Mouse (Mus musculus) embryonic facial prominence, embryonic 13.5 days (tissue): ENCODE data around the gene Ppm1h. TPM values are rescaled to one million over a fixed set of nuclear protein-coding genes. Genes with fewer than 3 reads are reported as not detected.

Experiments used
- ATAC-seq: fragments of 200-750 bp; cut with Nextera tagmentation; 2 replicates; pipeline ENCODE4 v1.8.0; 2017; ENCODE audit warnings: low read depth; ENCODE audit not compliant: insufficient number of reproducible peaks, insufficient read depth, low FRiP score, low TSS enrichment
- H3K27ac ChIP-seq: fragments of 300-500 bp; sonication (generic); 2 replicates; pipeline ENCODE4 v1.5.1; 2015; ENCODE audit warnings: moderate library complexity, mild to moderate bottlenecking, inconsistent platforms
- H3K27me3 ChIP-seq: fragments of 300-500 bp; sonication (generic); 2 replicates; pipeline ENCODE4 v1.6.1; 2015; ENCODE audit warnings: mild to moderate bottlenecking, inconsistent platforms
- H3K36me3 ChIP-seq: fragments of 300-500 bp; sonication (generic); 2 replicates; pipeline ENCODE4 v1.6.1; 2015; ENCODE audit warnings: mild to moderate bottlenecking, inconsistent platforms
- H3K4me1 ChIP-seq: fragments of 300-500 bp; sonication (generic); 2 replicates; pipeline ENCODE4 v1.6.1; 2015; ENCODE audit warnings: inconsistent platforms
- H3K4me2 ChIP-seq: fragments of 300-500 bp; sonication (generic); 2 replicates; pipeline ENCODE4 v1.6.1; 2015; ENCODE audit warnings: moderate library complexity, mild to moderate bottlenecking, inconsistent platforms
- H3K4me3 ChIP-seq: fragments of 300-500 bp; sonication (generic); 2 replicates; pipeline ENCODE4 v1.5.1; 2015; ENCODE audit warnings: mild to moderate bottlenecking, inconsistent platforms
- H3K9ac ChIP-seq: fragments of 300-500 bp; sonication (generic); 2 replicates; pipeline ENCODE4 v1.6.1; 2015; ENCODE audit warnings: mild to moderate bottlenecking, inconsistent platforms
- H3K9me3 ChIP-seq: fragments of 300-500 bp; sonication (generic); 2 replicates; pipeline ENCODE4 v1.6.1; 2016; ENCODE audit warnings: inconsistent platforms
- WGBS: fragments of 180-500 bp; shearing (Covaris S2); methylation state at CpG from one replicate; pipeline ENCODE4 v1.1.7; 2015; ENCODE audit warnings: mixed read lengths; 5-methylcytosine and 5-hydroxymethylcytosine counted together
- polyA plus RNA-seq: library from polyadenylated mRNA; unstranded; fragments of >200 nt; fragmentation: Nextera tagmentation; extraction: Ambion mirVana; gene quantifications from 2 replicates; pipeline ENCODE4 v1.2.1, GENCODE M21; 2015

Ppm1h gene
- polyA plus RNA-seq, 1 experiment from 2014 or later: 4.0 TPM

- H3K9ac ChIP-seq: no peak overlapping the region
- no peak for ATAC-seq
- 0 out of 2 replicates have a peak, but pooled peaks cover 3% of the 10 kb centered on the region for H3K4me1 ChIP-seq
- H3K27ac ChIP-seq: no peak overlapping the region
- no peaks in the 10 kb centered on the region for H3K9me3 ChIP-seq
- H3K36me3 ChIP-seq: no peaks in the 10 kb centered on the region
- no peak overlapping the region for H3K4me3 ChIP-seq
- WGBS: 89% methylated on average over 7 of the region's 7 CpGs
- H3K27me3 ChIP-seq: no peaks in the 10 kb centered on the region
- H3K4me2 ChIP-seq: no peak overlapping the region
These were observed 291.6 kb downstream of the Ppm1h start for GRCm38 (mm10) chr10:122970188-122970587.

DNA sequence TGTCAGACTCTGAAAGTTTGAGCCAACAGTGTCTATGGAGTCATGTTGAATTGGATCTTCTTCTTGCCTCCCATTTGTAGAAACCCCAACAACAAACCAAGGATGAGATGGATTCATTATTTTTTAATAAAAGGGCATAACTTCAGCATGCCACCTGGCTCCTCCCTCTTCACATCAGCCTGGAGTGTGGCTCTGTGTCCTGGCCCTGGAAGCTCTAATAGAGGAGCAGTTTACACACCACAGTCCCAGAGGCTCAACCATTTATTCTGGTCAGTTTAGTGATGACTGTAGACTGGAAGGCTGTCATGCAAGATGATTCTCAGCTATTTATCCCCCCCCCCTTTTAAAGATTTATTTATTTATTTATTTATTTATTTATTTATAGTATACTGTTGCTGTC lies 294.7 kb downstream of the Ppm1h start:
- peaks cover 14% of the 10 kb centered on the region for H3K4me1 ChIP-seq
- no peaks in the 10 kb centered on the region for H3K27me3 ChIP-seq

DNA sequence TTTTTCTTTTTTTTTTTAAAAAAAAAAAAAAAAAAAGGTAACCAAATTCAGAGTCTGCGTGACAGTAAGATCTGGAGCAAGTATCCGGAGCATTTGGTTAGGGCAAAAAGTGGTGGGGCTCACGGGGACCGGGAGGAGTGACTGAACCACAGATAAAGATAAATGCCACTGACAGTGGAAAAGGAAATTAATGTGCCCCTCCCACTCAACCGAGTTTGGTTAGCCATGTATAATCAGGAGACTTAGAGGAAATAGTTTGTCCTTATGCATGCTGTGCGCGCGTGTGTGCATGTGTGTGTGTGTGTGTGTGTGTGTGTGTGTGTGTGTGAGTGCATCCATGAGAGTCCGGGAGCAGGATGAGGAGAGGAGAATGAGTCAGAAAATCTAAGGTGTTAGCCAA lies 297.5 kb downstream of the Ppm1h start:
- H3K4me3 ChIP-seq: no peak overlapping the region
- peak overlapping the region; percentile 60 for H3K27ac ChIP-seq
- peaks cover 19% of the 10 kb centered on the region for H3K36me3 ChIP-seq
- whole genome bisulfite sequencing: 69% methylated on average over 9 of the region's 9 CpGs
- no peak overlapping the region for H3K4me2 ChIP-seq
- H3K9me3 ChIP-seq: no peaks in the 10 kb centered on the region
- no peak for ATAC-seq
- H3K9ac ChIP-seq: no peak overlapping the region
- peaks cover 14% of the 10 kb centered on the region for H3K4me1 ChIP-seq
- H3K27me3 ChIP-seq: no peaks in the 10 kb centered on the region

More for the DNA sequence above, 294.7 kb downstream of the Ppm1h start:
- Histone ChIP-seq H3K9me3 (no peaks in the 10 kb centered on the region), H3K4me3 (no peak overlapping the region), H3K4me2 (no peak overlapping the region), H3K36me3 (no peaks in the 10 kb centered on the region), H3K27ac (no peak overlapping the region), H3K9ac (no peak overlapping the region)
- ATAC-seq: no peak

DNA sequence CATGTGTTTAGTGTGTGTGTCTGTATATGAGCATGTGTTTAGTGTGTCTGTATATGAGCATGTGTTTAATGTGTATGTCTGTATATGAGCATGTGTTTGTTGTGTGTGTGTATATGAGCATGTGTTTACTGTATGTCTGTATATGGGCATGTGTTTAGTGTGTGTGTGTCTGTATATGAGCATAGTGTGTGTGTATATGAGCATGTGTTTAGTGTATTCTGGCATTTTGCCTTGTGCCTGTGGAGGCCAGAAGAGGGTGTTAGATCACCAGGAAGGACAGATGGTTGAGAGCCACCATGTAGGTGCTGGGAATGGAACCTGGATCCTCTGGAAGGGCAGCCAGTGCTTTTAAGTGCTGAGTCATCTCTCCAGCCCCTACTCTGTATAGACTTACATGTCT lies 300.8 kb downstream of the Ppm1h start:
- Histone ChIP-seq H3K4me1 (peaks cover 22% of the 10 kb centered on the region), H3K36me3 (peaks cover 30% of the 10 kb centered on the region), H3K9me3 (no peaks in the 10 kb centered on the region), H3K4me2 (no peak overlapping the region), H3K27ac (no peak overlapping the region), H3K27me3 (no peaks in the 10 kb centered on the region), H3K9ac (no peak overlapping the region), H3K4me3 (no peak overlapping the region)
- peak; percentile 40; the same call in 1 of the 2 replicates for ATAC-seq

DNA sequence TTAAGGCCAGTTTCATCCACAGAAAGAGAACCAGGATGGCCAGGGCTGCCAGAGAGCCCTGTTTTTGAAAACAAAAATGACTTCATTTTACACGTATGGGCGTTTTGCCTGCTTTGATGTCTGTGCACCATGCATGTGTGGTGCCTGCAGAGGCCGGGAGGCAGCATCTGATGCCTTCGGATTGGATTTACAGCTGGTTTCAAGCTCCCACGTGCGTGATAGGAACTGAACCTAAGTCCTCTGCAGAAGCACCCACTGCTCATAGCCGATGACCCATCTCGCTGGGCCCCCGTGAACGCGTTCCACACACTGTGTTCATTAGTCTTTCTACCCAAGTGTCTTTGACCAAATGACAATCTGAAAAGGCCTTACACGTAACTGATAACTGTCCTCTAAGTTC lies 301.6 kb downstream of the Ppm1h start:
- Histone ChIP-seq H3K4me3 (no peak overlapping the region), H3K36me3 (peaks cover 30% of the 10 kb centered on the region), H3K27ac (peak overlapping the region; percentile 22; the same call in 1 of the 2 replicates), H3K9ac (no peak overlapping the region), H3K4me1 (peaks cover 22% of the 10 kb centered on the region), H3K4me2 (no peak overlapping the region), H3K9me3 (no peaks in the 10 kb centered on the region), H3K27me3 (no peaks in the 10 kb centered on the region)
- WGBS: 95% methylated on average over 12 of the region's 12 CpGs
- no peak for ATAC-seq

DNA sequence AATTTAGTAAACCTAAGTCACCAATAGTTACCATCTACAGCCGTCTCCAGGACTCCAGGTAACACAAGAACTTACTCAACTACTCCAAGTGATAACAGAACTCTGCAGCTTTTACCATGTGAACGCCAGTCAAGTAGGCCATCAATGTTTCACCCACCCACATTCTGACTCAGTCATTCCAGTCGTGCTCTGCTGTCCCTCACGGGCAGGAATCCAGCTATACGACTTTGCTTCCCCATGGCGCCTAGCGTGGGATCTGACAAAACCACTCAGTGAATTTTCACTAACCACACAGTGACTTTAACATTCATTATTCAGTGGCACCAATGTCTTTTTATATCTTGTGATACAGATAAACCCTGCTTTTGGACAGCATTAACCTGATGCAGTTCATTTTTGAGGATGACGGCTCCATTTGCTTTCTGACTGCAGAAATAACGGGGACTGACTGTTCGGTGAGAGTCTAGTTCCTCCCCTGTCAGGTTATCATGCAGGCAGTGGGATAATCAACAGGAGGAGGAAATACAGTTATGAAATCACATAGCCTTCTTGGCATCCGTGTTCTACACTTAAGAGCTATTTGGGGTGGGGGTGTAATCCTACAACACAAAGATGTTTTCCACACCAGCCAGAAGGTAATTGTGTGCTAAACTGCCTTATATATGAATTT lies 304.5 kb downstream of the Ppm1h start:
- ATAC-seq: no peak
- Histone ChIP-seq H3K4me1 (peaks cover 19% of the 10 kb centered on the region), H3K27me3 (no peaks in the 10 kb centered on the region), H3K27ac (peak overlapping the region; percentile 100), H3K4me3 (peak overlapping the region; percentile 92), H3K9ac (peak overlapping the region; percentile 100), H3K9me3 (no peaks in the 10 kb centered on the region), H3K4me2 (peak overlapping the region; percentile 65), H3K36me3 (peaks cover 30% of the 10 kb centered on the region)
- 69% methylated on average over 11 of the region's 11 CpGs for WGBS

- Histone ChIP-seq H3K4me1 (peaks cover 24% of the 10 kb centered on the region), H3K9me3 (no peaks in the 10 kb centered on the region), H3K27me3 (no peaks in the 10 kb centered on the region), H3K27ac (peak overlapping the region; percentile 100), H3K4me3 (peak overlapping the region; percentile 92), H3K4me2 (peak overlapping the region; percentile 65), H3K36me3 (peaks cover 30% of the 10 kb centered on the region), H3K9ac (peak overlapping the region; percentile 100)
- ATAC-seq: no peak
- WGBS: 17% methylated on average over 10 of the region's 10 CpGs
These were observed 305.3 kb downstream of the Ppm1h start for GRCm38 (mm10) chr10:122983579-122984530.

DNA sequence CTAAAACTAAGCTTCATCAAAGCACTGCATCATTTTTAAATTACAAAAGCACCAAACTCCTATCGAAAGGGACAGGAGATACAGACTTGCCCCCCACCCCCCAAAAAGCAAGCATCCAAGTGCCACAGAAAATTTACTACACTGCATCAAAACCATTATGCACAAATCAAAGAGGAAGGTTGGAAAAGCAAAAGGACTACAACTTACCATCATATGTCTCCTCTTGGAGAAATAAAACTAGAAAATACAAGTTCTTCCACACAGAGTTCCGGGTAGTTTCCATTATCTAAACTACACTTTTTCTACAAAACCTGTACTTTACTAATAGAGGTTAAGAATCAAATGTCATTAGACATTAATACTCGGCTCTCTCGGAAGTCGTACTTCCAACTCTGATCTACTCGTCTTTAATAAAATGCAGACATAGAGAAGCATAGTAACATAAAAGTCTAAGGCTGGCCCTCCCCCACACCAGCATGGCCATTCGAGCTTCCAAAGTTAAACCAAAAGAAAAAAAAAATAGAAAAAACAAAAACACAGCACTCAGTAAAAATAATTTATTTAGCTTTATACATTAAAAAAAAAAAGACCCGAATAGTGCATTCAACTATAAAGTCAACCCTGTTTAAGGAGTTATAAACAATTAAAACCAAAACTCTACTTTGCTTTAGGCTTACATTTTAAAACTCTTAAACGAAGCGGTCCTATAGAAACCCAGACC lies 306.1 kb downstream of the Ppm1h start:
- H3K4me3 ChIP-seq: peak overlapping the region; percentile 92
- no peaks in the 10 kb centered on the region for H3K27me3 ChIP-seq
- peak overlapping the region; percentile 100 for H3K27ac ChIP-seq
- peaks cover 25% of the 10 kb centered on the region for H3K4me1 ChIP-seq
- H3K9me3 ChIP-seq: no peaks in the 10 kb centered on the region
- no peak for ATAC-seq
- WGBS: 2% methylated on average over 10 of the region's 10 CpGs
- H3K36me3 ChIP-seq: peaks cover 24% of the 10 kb centered on the region
- peak overlapping the region; percentile 65 for H3K4me2 ChIP-seq
- H3K9ac ChIP-seq: peak overlapping the region; percentile 100

- Histone ChIP-seq H3K27me3 (no peaks in the 10 kb centered on the region), H3K27ac (peak overlapping the region; percentile 100), H3K36me3 (peaks cover 19% of the 10 kb centered on the region), H3K9me3 (no peaks in the 10 kb centered on the region), H3K4me2 (peak overlapping the region; percentile 65), H3K4me3 (peak overlapping the region; percentile 92), H3K9ac (peak overlapping the region; percentile 100), H3K4me1 (peaks cover 28% of the 10 kb centered on the region)
- no peak for ATAC-seq
- under 1% methylated on average over 37 of the region's 37 CpGs for WGBS
These were observed 306.6 kb downstream of the Ppm1h start for GRCm38 (mm10) chr10:122985252-122985514.

DNA sequence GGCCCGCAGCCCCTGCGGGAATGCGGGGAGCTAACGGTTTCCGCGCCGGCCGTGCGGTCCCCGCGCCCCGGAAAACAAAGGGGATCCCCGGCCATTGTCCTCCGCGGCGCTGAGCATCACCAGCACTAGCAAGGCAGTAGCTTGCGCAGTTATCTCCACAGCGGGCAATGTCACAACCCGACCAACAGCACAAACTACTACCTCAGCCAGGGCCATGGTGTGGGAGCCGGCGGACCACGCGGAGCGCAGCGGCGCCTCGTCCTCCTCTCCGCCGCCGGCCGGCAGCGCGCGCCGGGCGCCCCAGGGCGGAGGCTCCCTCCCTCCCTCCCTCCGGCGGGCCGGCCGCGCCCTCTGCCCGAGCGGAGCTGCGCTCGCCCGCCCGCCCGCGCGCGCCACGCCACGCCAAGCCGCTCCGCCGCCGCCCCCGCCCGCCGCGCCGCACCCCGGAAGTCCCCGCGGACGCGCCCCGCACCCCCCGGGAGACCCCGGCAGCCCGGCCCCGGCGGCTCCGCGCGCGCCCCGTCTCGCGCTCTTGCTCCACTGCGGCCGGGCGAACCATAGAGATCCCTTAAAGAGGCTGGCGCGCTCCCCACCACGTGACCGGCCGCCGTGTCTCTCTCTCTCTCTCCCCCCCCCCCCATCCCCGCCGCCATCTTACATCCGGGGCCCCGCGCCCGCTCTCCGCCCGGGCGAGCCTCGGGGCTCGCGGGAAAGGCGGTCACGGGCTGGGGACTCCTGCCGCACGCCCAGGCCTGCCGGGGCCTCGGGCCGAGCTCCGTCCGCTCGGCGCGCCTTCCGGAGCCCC lies 307.2 kb downstream of the Ppm1h start:
- Histone ChIP-seq H3K4me3 (peak overlapping the region; percentile 92), H3K27ac (peak overlapping the region; percentile 100), H3K9me3 (no peaks in the 10 kb centered on the region), H3K36me3 (peaks cover 17% of the 10 kb centered on the region), H3K4me1 (peaks cover 28% of the 10 kb centered on the region), H3K27me3 (no peaks in the 10 kb centered on the region), H3K9ac (peak overlapping the region; percentile 100), H3K4me2 (peak overlapping the region; percentile 65)
- under 1% methylated on average over 53 of the region's 115 CpGs for WGBS
- peak; percentile 81 for ATAC-seq
